Mouse (Mus musculus) heart, adult 2 months (tissue): Measurements from ENCODE around the gene Ggcx. TPM values are rescaled to one million over a fixed set of nuclear protein-coding genes. Genes with fewer than 3 reads are reported as not detected.
A peak's percentile ranks its signal among the peaks of the same experiment; 100 is the strongest.
"Not testable (repeated sequence)": the region's sequence is repeated elsewhere in the genome, so short reads cannot be mapped to it uniquely, and the experiment has no call there.

Source experiments
- DNase-seq, 2 experiments: peaks; one replicate each; pipeline ENCODE4 v3.0.0; 2021
- H3K27ac ChIP-seq: fragments of 200-600 bp; 2 replicates; pipeline ENCODE4 v1.8.1; 2022
- H3K27me3 ChIP-seq: fragments of 200-500 bp; 2 replicates; pipeline ENCODE4 v1.6.1; 2012; ENCODE audit warnings: mild to moderate bottlenecking, low read length, inconsistent platforms, mixed read lengths; ENCODE audit not compliant: control insufficient read depth, insufficient read depth
- H3K36me3 ChIP-seq: fragments of 200-500 bp; 2 replicates; pipeline ENCODE4 v1.6.1; 2012; ENCODE audit warnings: low read length, inconsistent platforms; ENCODE audit not compliant: control insufficient read depth, insufficient read depth
- H3K4me1 ChIP-seq: fragments of 200-500 bp; 2 replicates; pipeline ENCODE4 v1.6.1; 2011; ENCODE audit warnings: low read length; ENCODE audit not compliant: control insufficient read depth, insufficient read depth
- H3K4me3 ChIP-seq: fragments of 200-600 bp; 2 replicates; pipeline ENCODE4 v1.8.1; 2022
- H3K79me2 ChIP-seq: fragments of 200-500 bp; replicated peaks from 2 replicates; pipeline ENCODE4 v1.6.1; 2012; ENCODE audit warnings: mild to moderate bottlenecking, inconsistent platforms, low read length, moderate library complexity, mixed read lengths; ENCODE audit not compliant: control insufficient read depth, insufficient read depth
- H3K9ac ChIP-seq: fragments of 200-500 bp; 2 replicates; pipeline ENCODE4 v1.6.1; 2012; ENCODE audit warnings: low read depth, mild to moderate bottlenecking, control low read depth, inconsistent platforms, low read length, mixed read lengths
- CTCF ChIP-seq: fragments of 200-600 bp; IDR thresholded peaks from 2 replicates; pipeline ENCODE4 v1.8.1; 2022; ENCODE audit warnings: antibody characterized with exemption, mild to moderate bottlenecking, moderate library complexity
- EP300 ChIP-seq: fragments of 200-500 bp; IDR thresholded peaks from 2 replicates; pipeline ENCODE4 v1.6.1; 2011; ENCODE audit warnings: low read depth, low read length, control low read depth; ENCODE audit not compliant: insufficient read depth
- POLR2A ChIP-seq: fragments of 200-500 bp; IDR thresholded peaks from 2 replicates; pipeline ENCODE4 v1.6.1; 2011; ENCODE audit warnings: mild to moderate bottlenecking, low read depth, low read length, control low read depth; ENCODE audit not compliant: insufficient read depth
- WGBS: fragments of 180-500 bp; shearing (Covaris S2); methylation state at CpG from one replicate; pipeline ENCODE4 v1.1.7; 2018; 5-methylcytosine and 5-hydroxymethylcytosine counted together
- intact Hi-C: fragments of 180-260 bp; cut with DNase I; formaldehyde crosslinking; loops from one replicate; pipeline ENCODE4 v1.15.1; 2025
- polyA plus RNA-seq: library from polyadenylated mRNA; depleted of rRNA; stranded (reverse); fragments of >200 nt; gene quantifications from 2 replicates; pipeline ENCODE4 v1.2.3, GENCODE M21; 2012
- total RNA-seq, 2 experiments: library from RNA; stranded (reverse); gene quantifications; 2 replicates each; pipeline ENCODE4 v1.2.3; 2021

Gene Ggcx
- total and polyA plus RNA-seq, 3 experiments = 19.3 to 32.5 (median 30.4) TPM

GRCm38 (mm10) chr6:72454833-72455373 is 40.8 kb downstream of the Ggcx start:
- WGBS = 47% methylated on average over 7 of the region's 7 CpGs
- intact Hi-C loops = no loop called here
- no peak for TF ChIP-seq CTCF
- TF ChIP-seq POLR2A = no peak
- TF ChIP-seq EP300 = no peak
- H3K27ac ChIP-seq = peak overlapping the region; percentile 75
- H3K9ac ChIP-seq = no peak overlapping the region
- H3K79me2 ChIP-seq = no peaks in the 10 kb centered on the region
- peak in 1 of 2 experiments; percentile 49 for DNase-seq
- H3K4me3 ChIP-seq = no peak overlapping the region
- no peaks in the 10 kb centered on the region for H3K27me3 ChIP-seq
- peaks cover 6% of the 10 kb centered on the region for H3K4me1 ChIP-seq
- no peaks in the 10 kb centered on the region for H3K36me3 ChIP-seq

- TF ChIP-seq EP300 (no peak), POLR2A (no peak), CTCF (no peak)
- Histone ChIP-seq H3K4me1 (peaks cover 9% of the 10 kb centered on the region), H3K9ac (no peak overlapping the region), H3K4me3 (no peak overlapping the region), H3K79me2 (no peaks in the 10 kb centered on the region), H3K36me3 (no peaks in the 10 kb centered on the region), H3K27me3 (no peaks in the 10 kb centered on the region), H3K27ac (no peak overlapping the region)
- DNase-seq = no peak
- WGBS = 61% methylated on average over 4 of the region's 4 CpGs
- intact Hi-C loops = no loop called here
These were observed 42.5 kb downstream of the Ggcx start for GRCm38 (mm10) chr6:72456567-72456966.

GRCm38 (mm10) chr6:72458418-72458817 is 44.3 kb downstream of the Ggcx start:
- no peak for TF ChIP-seq CTCF
- no peak for TF ChIP-seq POLR2A
- no peak for TF ChIP-seq EP300
- Histone ChIP-seq H3K79me2 (no peaks in the 10 kb centered on the region), H3K4me1 (peaks cover 11% of the 10 kb centered on the region), H3K27ac (0 out of 2 replicates have a peak overlapping the region, but pooled peaks have one; percentile 0), H3K4me3 (no peak overlapping the region), H3K36me3 (no peaks in the 10 kb centered on the region), H3K27me3 (no peaks in the 10 kb centered on the region), H3K9ac (no peak overlapping the region)
- 74% methylated on average over 7 of the region's 7 CpGs for WGBS
- intact Hi-C loops = no loop called here
- no peak for DNase-seq

- H3K9ac ChIP-seq = no peak overlapping the region
- H3K36me3 ChIP-seq = no peaks in the 10 kb centered on the region
- 30% methylated on average over 5 of the region's 5 CpGs for WGBS
- no peaks in the 10 kb centered on the region for H3K27me3 ChIP-seq
- H3K27ac ChIP-seq = 0 out of 2 replicates have a peak overlapping the region, but pooled peaks have one; percentile 0
- no peak for DNase-seq
- no peak for TF ChIP-seq POLR2A
- TF ChIP-seq CTCF = no peak
- TF ChIP-seq EP300 = no peak
- H3K79me2 ChIP-seq = no peaks in the 10 kb centered on the region
- H3K4me3 ChIP-seq = no peak overlapping the region
- peaks cover 10% of the 10 kb centered on the region for H3K4me1 ChIP-seq
- intact Hi-C loops = no loop called here
These were observed 44.8 kb downstream of the Ggcx start for GRCm38 (mm10) chr6:72458921-72459320.

GRCm38 (mm10) chr6:72460036-72460801 is 46.1 kb downstream of the Ggcx start:
- intact Hi-C loops = no loop called here
- no peak overlapping the region for H3K9ac ChIP-seq
- no peak overlapping the region for H3K4me3 ChIP-seq
- no peaks in the 10 kb centered on the region for H3K27me3 ChIP-seq
- no peaks in the 10 kb centered on the region for H3K36me3 ChIP-seq
- peak overlapping the region; percentile 59 for H3K27ac ChIP-seq
- DNase-seq = peak; percentile 18 to 27
- 42% methylated on average over 9 of the region's 9 CpGs for WGBS
- H3K4me1 ChIP-seq = peaks cover 9% of the 10 kb centered on the region
- TF ChIP-seq POLR2A (no peak), CTCF (no peak), EP300 (no peak)
- H3K79me2 ChIP-seq = no peaks in the 10 kb centered on the region

GRCm38 (mm10) chr6:72462550-72463257 is 48.6 kb downstream of the Ggcx start:
- not testable (repeated sequence) for H3K4me3 ChIP-seq, H3K9ac ChIP-seq, H3K79me2 ChIP-seq, H3K36me3 ChIP-seq, DNase-seq, H3K27me3 ChIP-seq
- Histone ChIP-seq H3K27ac (peak overlapping the region; percentile 40), H3K4me1 (peaks cover 14% of the 10 kb centered on the region)
- WGBS = 70% methylated on average over 5 of the region's 5 CpGs
- intact Hi-C loops = loop anchor here (2.0 kb wide), 1 partner anchor 22 kb away; no protein-coding TSS in a partner anchor
